Mouse (Mus musculus) heart, postnatal 0 days (tissue): ENCODE measurements around the gene Fbxl18. TPM values are rescaled to one million over a fixed set of nuclear protein-coding genes. Genes with fewer than 3 reads are reported as not detected.

Experiments used
- ATAC-seq: fragments of 200-750 bp; cut with Nextera tagmentation; 2 replicates; pipeline ENCODE4 v1.8.0; 2017; ENCODE audit warnings: low read depth, moderate number of reproducible peaks, moderate library complexity; ENCODE audit not compliant: insufficient read depth
- DNase-seq: peaks from one replicate; pipeline ENCODE4 v3.0.0-alpha.2; 2016; ENCODE audit warnings: low spot score
- H3K27ac ChIP-seq: fragments of 300-500 bp; sonication (generic); 2 replicates; pipeline ENCODE4 v1.5.1; 2014; ENCODE audit warnings: low read depth, mild to moderate bottlenecking
- H3K27me3 ChIP-seq: fragments of 300-500 bp; sonication (generic); 2 replicates; pipeline ENCODE4 v1.6.1; 2014; ENCODE audit warnings: low read length, mixed read lengths; ENCODE audit not compliant: control insufficient read depth, insufficient read depth
- H3K36me3 ChIP-seq: fragments of 300-500 bp; sonication (generic); replicated peaks from 2 replicates; pipeline ENCODE4 v1.6.1; 2014; ENCODE audit warnings: low read length, mixed read lengths; ENCODE audit not compliant: control insufficient read depth, insufficient read depth
- H3K4me1 ChIP-seq: fragments of 300-500 bp; sonication (generic); 2 replicates; pipeline ENCODE4 v1.6.1; 2014; ENCODE audit warnings: antibody characterized with exemption; ENCODE audit not compliant: control insufficient read depth, insufficient read depth
- H3K4me2 ChIP-seq: fragments of 300-500 bp; sonication (generic); 2 replicates; pipeline ENCODE4 v1.6.1; 2014; ENCODE audit warnings: low read depth, mild to moderate bottlenecking, low read length, moderate library complexity
- H3K4me3 ChIP-seq: fragments of 300-500 bp; sonication (generic); 2 replicates; pipeline ENCODE4 v1.5.1; 2014; ENCODE audit warnings: low read depth, low read length
- H3K9ac ChIP-seq: fragments of 300-500 bp; sonication (generic); replicated peaks from 2 replicates; pipeline ENCODE4 v1.6.1; 2014; ENCODE audit warnings: low read depth, low read length, mixed read lengths
- H3K9me3 ChIP-seq: fragments of 300-500 bp; sonication (generic); replicated peaks from 2 replicates; pipeline ENCODE4 v1.6.1; 2016; ENCODE audit warnings: low read length; ENCODE audit not compliant: control insufficient read depth
- CTCF ChIP-seq: IDR thresholded peaks from 2 replicates; pipeline ENCODE4 v1.5.1; 2016; ENCODE audit warnings: antibody characterized with exemption, control low read depth, low read depth
- EP300 ChIP-seq: IDR thresholded peaks from 2 replicates; pipeline ENCODE4 v1.6.1; 2016; ENCODE audit warnings: antibody characterized with exemption, low read depth
- WGBS: fragments of 180-500 bp; shearing (Covaris S2); extraction: QIAGEN DNeasy Blood & Tissue Kit; methylation state at CpG from one replicate; pipeline ENCODE4 v1.1.7; 2014; 5-methylcytosine and 5-hydroxymethylcytosine counted together
- polyA plus RNA-seq: library from polyadenylated mRNA; unstranded; fragments of >200 nt; fragmentation: Nextera tagmentation; extraction: Ambion mirVana; gene quantifications from 2 replicates; pipeline ENCODE4 v1.2.1, GENCODE M21; 2015
- total RNA-seq: library from RNA; depleted of rRNA; stranded (reverse); fragments of >200 nt; gene quantifications from 2 replicates; pipeline ENCODE4 v1.2.3, GENCODE M21; 2014; ENCODE audit warnings: low replicate concordance

Gene Fbxl18
- total and polyA plus RNA-seq, 2 experiments from 2014 or later: 7.3 to 17.8 TPM

- H3K36me3 ChIP-seq: no peaks in the 10 kb centered on the region
- WGBS: 87% methylated on average over 4 of the region's 4 CpGs
- TF ChIP-seq EP300 (no peak), CTCF (no peak)
- H3K4me3 ChIP-seq: no peak overlapping the region
- H3K9me3 ChIP-seq: no peaks in the 10 kb centered on the region
- no peak overlapping the region for H3K4me2 ChIP-seq
- no peak overlapping the region for H3K9ac ChIP-seq
- H3K27ac ChIP-seq: no peak overlapping the region
- DNase-seq: no peak
- peaks cover 7% of the 10 kb centered on the region for H3K4me1 ChIP-seq
- H3K27me3 ChIP-seq: no peaks in the 10 kb centered on the region
- ATAC-seq: no peak
These were observed 69.1 kb downstream of the Fbxl18 start for GRCm38 (mm10) chr5:142826131-142826530.

- no peak overlapping the region for H3K4me3 ChIP-seq
- no peak overlapping the region for H3K9ac ChIP-seq
- H3K36me3 ChIP-seq: no peaks in the 10 kb centered on the region
- no peaks in the 10 kb centered on the region for H3K9me3 ChIP-seq
- no peak overlapping the region for H3K27ac ChIP-seq
- H3K4me1 ChIP-seq: peaks cover 7% of the 10 kb centered on the region
- H3K4me2 ChIP-seq: no peak overlapping the region
- no peak for DNase-seq
- ATAC-seq: no peak
- no peaks in the 10 kb centered on the region for H3K27me3 ChIP-seq
- TF ChIP-seq EP300: no peak
- no peak for TF ChIP-seq CTCF
- WGBS: 72% methylated on average over 5 of the region's 5 CpGs
These were observed 69.6 kb downstream of the Fbxl18 start for GRCm38 (mm10) chr5:142825665-142826064.

- DNase-seq (no peak), ATAC-seq (no peak)
- no peaks in the 10 kb centered on the region for H3K27me3 ChIP-seq
- 29% methylated on average over 6 of the region's 6 CpGs for WGBS
- no peak for TF ChIP-seq EP300
- peak overlapping the region; percentile 99 for H3K27ac ChIP-seq
- H3K4me3 ChIP-seq: peak overlapping the region; percentile 88; the same call in 1 of the 2 replicates
- H3K9me3 ChIP-seq: no peaks in the 10 kb centered on the region
- H3K4me2 ChIP-seq: peak overlapping the region; percentile 71
- peak overlapping the region; percentile 97 for H3K9ac ChIP-seq
- H3K4me1 ChIP-seq: peaks cover 7% of the 10 kb centered on the region
- H3K36me3 ChIP-seq: no peaks in the 10 kb centered on the region
These were observed 71.1 kb downstream of the Fbxl18 start for GRCm38 (mm10) chr5:142824091-142824490.

- H3K27me3 ChIP-seq: no peaks in the 10 kb centered on the region
- H3K9me3 ChIP-seq: no peaks in the 10 kb centered on the region
- no peak for TF ChIP-seq CTCF
- TF ChIP-seq EP300: peak; percentile 64
- DNase-seq (peak; percentile 90), ATAC-seq (peak; percentile 71)
- H3K36me3 ChIP-seq: no peaks in the 10 kb centered on the region
- WGBS: 12% methylated on average over 31 of the region's 31 CpGs
- H3K9ac ChIP-seq: peak overlapping the region; percentile 97
- peaks cover 7% of the 10 kb centered on the region for H3K4me1 ChIP-seq
- peak overlapping the region; percentile 71 for H3K4me2 ChIP-seq
- peak overlapping the region; percentile 88 for H3K4me3 ChIP-seq
- H3K27ac ChIP-seq: peak overlapping the region; percentile 99
These were observed 71.8 kb downstream of the Fbxl18 start for GRCm38 (mm10) chr5:142823096-142824062.

- peaks cover 7% of the 10 kb centered on the region for H3K4me1 ChIP-seq
- TF ChIP-seq CTCF (no peak), EP300 (no peak)
- ATAC-seq: peak; percentile 9; the same call in 1 of the 2 replicates
- H3K36me3 ChIP-seq: no peaks in the 10 kb centered on the region
- peak overlapping the region; percentile 71 for H3K4me2 ChIP-seq
- DNase-seq: peak; percentile 81
- H3K4me3 ChIP-seq: peak overlapping the region; percentile 88
- H3K9me3 ChIP-seq: no peaks in the 10 kb centered on the region
- H3K9ac ChIP-seq: peak overlapping the region; percentile 97
- under 1% methylated on average over 36 of the region's 36 CpGs for WGBS
- peak overlapping the region; percentile 99 for H3K27ac ChIP-seq
- no peaks in the 10 kb centered on the region for H3K27me3 ChIP-seq
These were observed 72.7 kb downstream of the Fbxl18 start for GRCm38 (mm10) chr5:142822286-142823095.
